Mouse (Mus musculus) gastrocnemius, adult 18-20 months (tissue): ENCODE measurements around the gene Abcb8. TPM values are rescaled to one million over a fixed set of nuclear protein-coding genes. Genes with fewer than 3 reads are reported as not detected.

ENCODE experiments used
- DNase-seq: peaks from one replicate; pipeline ENCODE4 v3.0.0; 2021; ENCODE audit warnings: low spot score
- total RNA-seq, 2 experiments: library from RNA; stranded (reverse); gene quantifications; 2 replicates each; pipeline ENCODE4 v1.2.3; 2021

The Abcb8 gene
- total RNA-seq, 2 experiments from 2014 or later: 30.4 to 40.3 TPM

DNA sequence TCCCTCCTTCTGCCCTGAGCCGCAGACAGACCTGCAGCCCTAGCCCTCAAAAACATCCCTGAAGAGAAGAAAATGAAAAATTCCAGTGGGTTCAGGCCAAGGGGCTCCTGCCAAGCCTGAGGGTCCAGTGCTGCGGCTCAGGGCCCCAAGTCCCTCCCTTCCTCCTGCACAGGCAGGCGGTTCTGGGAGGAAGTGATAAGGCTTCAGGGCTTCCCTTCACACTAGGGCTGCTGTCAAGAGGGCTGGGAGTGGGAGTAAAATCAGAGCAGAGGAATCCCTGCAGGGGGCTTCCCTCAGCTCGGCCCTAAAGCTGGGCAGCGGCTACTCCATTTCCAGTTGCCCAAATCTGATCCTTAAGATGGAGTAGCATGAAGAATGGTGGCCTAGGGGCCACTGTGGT, 27.9 kb upstream of the Abcb8 start:
- no peak for DNase-seq

DNA sequence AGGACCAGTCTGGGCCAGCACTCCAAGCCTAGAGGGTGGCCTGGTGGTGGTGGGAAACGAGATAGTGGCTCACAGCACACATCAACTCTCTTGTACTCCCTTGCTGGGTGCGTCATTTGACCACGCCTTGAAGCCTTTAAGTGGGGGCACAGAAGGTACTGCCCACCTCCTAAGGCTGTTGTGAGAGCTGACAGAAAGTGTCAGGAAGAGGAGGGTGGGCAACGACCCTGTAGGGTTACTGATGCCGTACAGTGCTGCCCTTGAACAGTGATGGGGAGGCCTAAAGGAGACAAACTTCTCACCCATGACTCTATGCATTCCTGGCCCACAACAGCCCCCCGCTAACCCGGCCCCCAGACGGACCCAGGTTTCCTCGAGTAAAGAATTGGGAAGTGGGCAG, 27.0 kb upstream of the Abcb8 start:
- no peak for DNase-seq

GRCm38 (mm10) chr5:24369767-24370166, 23.7 kb upstream of the Abcb8 start:
- no peak for DNase-seq

GRCm38 (mm10) chr5:24373807-24374206, 19.7 kb upstream of the Abcb8 start:
- no peak for DNase-seq

DNA sequence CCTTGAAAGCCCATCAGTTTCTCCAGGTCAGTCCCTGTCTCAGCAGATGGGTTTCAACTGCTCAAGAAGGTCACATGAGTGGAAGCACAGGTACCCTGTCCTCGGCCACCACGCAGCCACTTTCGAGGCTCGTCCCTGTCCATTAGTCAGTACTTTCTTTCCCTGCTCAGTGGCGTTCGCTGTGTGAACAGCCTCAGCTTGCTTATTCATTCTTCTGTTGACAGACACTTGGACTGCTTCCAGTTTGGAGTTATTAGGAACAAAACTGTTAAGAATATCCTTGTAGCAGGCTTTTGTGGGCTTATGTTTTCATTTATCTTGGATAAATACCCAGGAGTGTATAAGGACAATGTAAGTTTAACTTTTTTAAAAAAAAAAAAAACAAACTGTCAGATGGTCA, 19.2 kb upstream of the Abcb8 start:
- no peak for DNase-seq

GRCm38 (mm10) chr5:24374666-24375328, 18.7 kb upstream of the Abcb8 start:
- no peak for DNase-seq

DNA sequence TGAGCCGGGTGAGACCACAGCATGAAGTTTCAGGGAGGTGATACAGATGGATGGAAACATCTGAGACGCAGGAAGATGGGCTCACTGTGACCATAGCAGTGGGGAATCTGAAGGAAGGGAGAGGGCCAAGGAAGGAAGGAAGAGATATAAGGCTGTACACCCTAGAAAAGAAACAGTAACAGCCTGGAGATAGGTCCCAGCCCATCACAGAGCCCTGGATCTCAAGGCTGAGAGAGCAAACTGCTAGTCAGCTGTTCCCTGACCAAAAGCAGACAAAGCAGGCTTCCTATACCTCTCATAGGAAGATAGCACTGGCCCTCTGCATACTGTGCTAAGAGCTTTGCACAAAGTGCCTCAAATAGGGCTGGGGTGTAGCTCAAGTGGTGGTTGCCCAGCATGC, 14.8 kb upstream of the Abcb8 start:
- no peak for DNase-seq

GRCm38 (mm10) chr5:24379501-24379900, 14.0 kb upstream of the Abcb8 start:
- DNase-seq: no peak

DNA sequence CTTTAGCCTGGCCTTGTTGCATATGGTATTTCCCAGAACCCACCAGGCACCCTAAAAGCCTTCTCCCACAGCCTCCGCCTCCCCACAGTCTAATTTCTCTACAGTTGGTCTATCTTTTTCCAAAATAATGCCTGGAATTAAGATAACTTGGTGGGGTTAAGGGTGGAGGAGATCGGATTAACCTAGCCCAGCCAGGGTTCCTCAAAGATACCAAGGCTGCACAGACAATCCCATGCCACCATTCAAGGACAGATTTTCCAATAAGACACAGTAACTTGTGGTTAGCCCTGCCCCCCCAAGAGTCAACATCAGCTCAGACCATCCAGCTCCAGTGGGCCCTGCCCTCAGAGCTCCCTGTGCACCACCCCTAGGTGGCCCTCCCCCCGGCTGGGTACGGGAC, 13.0 kb upstream of the Abcb8 start:
- no peak for DNase-seq

DNA sequence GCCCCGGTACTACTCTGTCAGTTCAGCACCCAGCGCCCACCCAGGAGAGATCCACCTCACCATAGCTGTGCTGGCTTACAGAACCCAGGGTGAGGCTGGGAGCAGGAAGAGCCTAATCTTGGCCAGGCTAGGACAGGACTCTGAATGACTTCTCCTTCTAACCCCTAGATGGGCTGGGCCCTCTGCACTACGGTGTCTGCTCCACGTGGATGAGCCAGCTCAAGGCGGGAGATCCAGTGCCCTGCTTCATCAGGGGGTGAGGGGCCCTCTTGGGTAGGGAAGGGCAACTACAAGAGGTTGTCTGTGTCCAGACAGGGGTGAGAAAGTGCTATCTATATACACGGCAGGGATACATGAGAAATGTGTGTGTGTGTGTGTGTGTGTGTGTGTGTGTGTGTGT, 12.0 kb upstream of the Abcb8 start:
- no peak for DNase-seq

DNA sequence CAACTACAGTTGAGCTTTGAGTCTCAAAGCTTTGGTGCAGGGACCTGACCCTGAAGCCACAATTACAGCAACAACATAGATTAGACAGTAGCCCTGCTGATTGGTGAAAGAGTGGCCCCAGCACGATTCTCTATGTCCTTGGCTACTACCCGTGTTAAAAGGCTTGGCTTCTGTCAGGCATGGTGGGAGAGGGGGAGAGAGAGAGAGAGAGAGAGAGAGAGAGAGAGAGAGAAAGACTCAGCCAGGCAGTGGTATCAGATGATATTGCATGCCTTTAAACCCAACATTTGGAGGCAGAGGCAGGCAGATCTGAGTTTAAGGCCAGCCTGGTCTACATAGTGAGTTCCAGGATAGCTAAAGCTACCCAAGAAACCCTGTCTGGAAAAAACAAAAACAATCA, 11.5 kb upstream of the Abcb8 start:
- no peak for DNase-seq

- peak; percentile 89 for DNase-seq
Observed at GRCm38 (mm10) chr5:24383026-24383859, 10.2 kb upstream of the Abcb8 start.

DNA sequence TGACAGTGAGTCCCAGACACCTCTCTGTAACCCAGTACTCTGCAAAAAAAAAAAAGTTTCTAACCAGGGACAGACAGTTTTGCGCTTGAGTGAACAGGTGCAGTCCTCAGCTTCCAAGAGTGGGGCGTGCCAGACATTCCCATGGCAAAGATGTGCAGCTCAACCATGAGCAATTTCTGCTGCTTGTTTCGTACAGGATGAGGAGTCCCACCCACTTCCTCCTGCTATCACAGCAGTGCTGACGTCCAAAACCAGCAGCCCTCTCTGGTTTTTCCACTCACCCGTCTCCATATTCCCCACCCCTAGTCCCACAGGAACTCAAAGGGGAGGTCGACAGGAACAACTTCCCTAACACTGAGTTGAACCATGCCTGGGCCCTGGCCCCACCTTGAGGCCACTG, 9.1 kb upstream of the Abcb8 start:
- DNase-seq: peak; percentile 30

DNA sequence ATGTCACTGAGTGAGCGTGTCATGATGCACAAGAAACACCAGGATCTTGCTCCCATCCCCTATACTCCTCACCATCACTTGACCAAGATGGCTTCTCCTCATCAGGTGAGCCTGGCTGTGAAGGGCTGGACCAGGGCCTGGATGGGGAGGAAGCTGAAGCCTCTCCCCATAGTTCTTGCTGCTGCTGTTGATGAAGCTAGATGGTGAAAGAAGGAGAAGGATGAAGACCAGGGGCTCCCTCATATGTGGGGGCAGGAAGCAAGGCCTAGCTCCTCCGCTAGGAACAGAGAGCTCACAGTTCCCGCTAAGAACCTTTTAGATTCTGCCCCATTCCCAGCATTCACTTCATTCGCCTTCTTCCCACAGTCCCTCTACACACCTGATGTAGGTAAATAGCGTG, 8.1 kb upstream of the Abcb8 start:
- no peak for DNase-seq

GRCm38 (mm10) chr5:24385887-24386550, 7.4 kb upstream of the Abcb8 start:
- DNase-seq: no peak

- DNase-seq: peak; percentile 49
Observed at GRCm38 (mm10) chr5:24387264-24388241, 5.9 kb upstream of the Abcb8 start.

DNA sequence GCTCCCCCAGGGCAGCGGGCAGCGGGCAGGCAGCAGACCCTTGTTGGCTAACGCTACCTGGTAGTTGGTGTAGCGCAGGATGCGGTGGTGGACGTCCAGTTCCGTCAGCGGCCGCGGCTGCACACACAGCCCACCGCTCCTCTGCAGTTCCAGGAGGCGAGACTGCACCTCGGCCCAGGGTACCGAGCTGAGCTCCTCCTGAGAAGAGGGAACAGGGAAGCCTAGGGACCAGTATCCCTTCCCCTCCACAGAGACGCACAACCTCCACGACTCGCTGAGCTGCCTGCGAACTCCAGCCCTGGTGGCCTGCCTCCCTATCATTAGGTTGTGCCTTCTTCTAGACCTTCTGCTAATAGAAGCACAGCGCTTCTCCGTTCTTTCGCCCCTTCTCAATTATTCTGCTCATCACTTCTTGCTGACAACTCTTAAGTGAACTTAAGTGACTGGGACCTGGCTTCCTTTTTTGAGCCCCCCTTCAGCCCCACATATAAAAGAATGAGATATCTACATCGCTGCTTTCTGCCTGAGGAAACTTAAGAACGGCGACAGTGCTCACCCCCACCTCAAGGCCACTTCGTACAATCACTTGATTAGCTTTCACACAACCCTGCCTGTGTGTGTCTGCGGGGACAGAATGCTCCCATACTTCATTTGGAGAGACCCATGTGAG, 5.1 kb upstream of the Abcb8 start:
- no peak for DNase-seq

- DNase-seq: no peak
Observed at GRCm38 (mm10) chr5:24389011-24389657, 4.3 kb upstream of the Abcb8 start.

- no peak for DNase-seq
Observed at GRCm38 (mm10) chr5:24389658-24390020, 3.8 kb upstream of the Abcb8 start.

DNA sequence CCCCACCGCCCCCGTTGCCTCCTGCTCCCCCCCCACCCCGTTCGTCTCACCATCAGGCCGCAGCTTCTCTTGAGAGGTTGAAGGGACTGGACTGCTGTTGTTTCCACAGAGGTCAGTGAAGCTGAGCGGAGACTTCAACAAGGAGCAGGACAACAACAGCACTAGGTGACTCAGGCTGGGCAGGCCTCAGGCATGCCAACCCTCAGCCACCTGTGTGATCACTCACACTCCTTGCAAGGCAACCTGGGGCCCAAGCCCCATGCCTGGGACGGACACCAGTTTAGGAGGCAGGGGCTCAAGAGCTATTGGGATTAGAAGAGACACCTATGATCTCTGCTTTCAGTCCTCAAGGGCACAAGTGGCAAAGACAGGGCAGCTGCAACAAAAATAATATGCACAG, 1.6 kb upstream of the Abcb8 start, which contains the start of gene Atg9b:
TSS of gene Atg9b (minus strand) at position 280 of the 400 bp plus-strand sequence.
- DNase-seq: no peak
